Mouse (Mus musculus): Measurements from ENCODE around the gene Sgms1. TPM values are rescaled to one million over a fixed set of nuclear protein-coding genes. Genes with fewer than 3 reads are reported as not detected.

Gene Sgms1
- polyA plus RNA-seq, 1 experiment = 243 TPM

DNA sequence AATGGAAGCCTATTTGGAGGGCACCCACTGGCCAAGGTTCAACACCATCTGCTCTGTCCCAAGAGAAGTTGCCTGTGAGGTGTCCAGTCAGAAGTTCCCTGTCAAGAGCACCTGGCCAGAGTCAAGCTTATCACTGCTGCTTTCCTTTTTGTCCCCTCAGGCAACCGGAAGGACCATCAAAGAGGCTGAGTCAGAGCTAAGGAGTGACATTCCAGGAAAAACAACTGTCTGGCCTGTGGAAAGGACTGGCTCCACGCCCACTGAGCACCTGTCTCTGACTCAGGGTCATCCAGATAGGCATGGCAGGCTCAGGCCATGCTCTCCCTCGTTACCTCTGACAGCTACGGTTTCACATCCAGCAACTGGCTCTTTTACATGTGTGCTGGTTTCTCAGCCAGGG lies 147.4 kb downstream of the Sgms1 start:
- TF ChIP-seq POLR2A (IDR thresholded peaks at IDR 0.05; ENCODE audit: control insufficient read depth, low read depth, low read length) = no peak
- no peak for TF ChIP-seq CTCF (IDR thresholded peaks at IDR 0.05; ENCODE audit: control insufficient read depth, insufficient read depth, insufficient replicate concordance, low read depth, low read length)
- H3K4me3 ChIP-seq (ENCODE audit: control insufficient read depth, low read depth, low read length) = no peak overlapping the region
- H3K27ac ChIP-seq (ENCODE audit: control insufficient read depth, insufficient read depth, low read depth, low read length) = 0 out of 2 replicates have a peak overlapping the region, but pooled peaks have one; percentile 48
- H3K27me3 ChIP-seq (ENCODE audit: control insufficient read depth, insufficient read depth, low read length) = no peaks in the 10 kb centered on the region
- no peaks in the 10 kb centered on the region for H3K4me1 ChIP-seq (ENCODE audit: control insufficient read depth, insufficient read depth, low read length)
- no peaks in the 10 kb centered on the region for H3K36me3 ChIP-seq (ENCODE audit: control insufficient read depth, insufficient read depth, low read length)

DNA sequence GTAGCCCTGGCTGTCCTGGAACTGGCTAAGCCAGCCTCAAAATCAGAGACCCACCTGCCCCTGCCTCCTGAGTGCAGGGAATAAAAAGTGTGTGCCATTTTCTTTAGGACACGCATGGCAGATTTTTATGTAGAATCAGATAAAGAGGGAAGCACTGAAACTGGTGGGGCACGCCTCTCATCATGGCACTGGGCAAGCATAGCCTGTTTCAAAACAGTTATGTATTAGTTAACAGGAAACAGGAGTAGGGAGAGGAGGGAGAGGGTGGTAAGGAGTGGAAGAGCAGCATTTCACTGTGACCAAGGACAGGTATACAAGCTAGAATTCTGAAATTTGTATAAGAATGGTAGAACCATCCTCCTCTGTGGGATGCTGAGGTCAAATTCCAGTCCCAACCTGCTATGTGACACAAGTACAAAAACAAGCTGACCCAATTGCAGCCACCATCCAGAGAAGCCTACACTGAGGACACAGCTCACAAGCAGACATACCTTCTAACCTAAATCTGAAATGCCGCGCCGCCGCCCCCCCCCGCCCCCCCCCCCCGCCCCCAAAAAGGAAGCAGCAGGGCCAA lies 149.0 kb downstream of the Sgms1 start:
- Histone ChIP-seq H3K36me3 (ENCODE audit: control insufficient read depth, insufficient read depth, low read length) (no peaks in the 10 kb centered on the region), H3K4me1 (ENCODE audit: control insufficient read depth, insufficient read depth, low read length) (no peaks in the 10 kb centered on the region), H3K27me3 (ENCODE audit: control insufficient read depth, insufficient read depth, low read length) (no peaks in the 10 kb centered on the region), H3K4me3 (ENCODE audit: control insufficient read depth, low read depth, low read length) (no peak overlapping the region), H3K27ac (ENCODE audit: control insufficient read depth, insufficient read depth, low read depth, low read length) (no peak overlapping the region)
- TF ChIP-seq POLR2A (IDR thresholded peaks at IDR 0.05; ENCODE audit: control insufficient read depth, low read depth, low read length) (no peak), CTCF (IDR thresholded peaks at IDR 0.05; ENCODE audit: control insufficient read depth, insufficient read depth, insufficient replicate concordance, low read depth, low read length) (no peak)

DNA sequence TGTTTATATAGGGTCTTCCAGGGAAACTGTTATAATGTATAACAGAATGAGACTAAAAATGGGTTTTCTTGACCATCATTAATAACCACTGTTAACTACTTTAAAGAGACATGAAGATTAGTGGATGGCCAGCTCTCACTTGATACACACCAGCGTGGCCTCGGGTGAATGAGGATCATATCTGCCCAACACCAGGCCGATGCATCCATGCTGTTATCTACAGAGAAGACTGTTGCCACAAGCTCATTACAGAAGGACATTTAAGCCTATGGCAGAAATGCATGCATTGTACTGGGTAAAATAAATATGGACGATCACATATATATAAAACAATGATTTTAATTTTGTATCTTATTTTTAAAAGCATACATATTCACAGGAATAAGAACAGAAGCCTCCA lies 149.6 kb downstream of the Sgms1 start:
- Histone ChIP-seq H3K36me3 (ENCODE audit: control insufficient read depth, insufficient read depth, low read length) (no peaks in the 10 kb centered on the region), H3K27ac (ENCODE audit: control insufficient read depth, insufficient read depth, low read depth, low read length) (no peak overlapping the region), H3K4me3 (ENCODE audit: control insufficient read depth, low read depth, low read length) (no peak overlapping the region), H3K4me1 (ENCODE audit: control insufficient read depth, insufficient read depth, low read length) (no peaks in the 10 kb centered on the region), H3K27me3 (ENCODE audit: control insufficient read depth, insufficient read depth, low read length) (no peaks in the 10 kb centered on the region)
- no peak for TF ChIP-seq POLR2A (IDR thresholded peaks at IDR 0.05; ENCODE audit: control insufficient read depth, low read depth, low read length)
- TF ChIP-seq CTCF (IDR thresholded peaks at IDR 0.05; ENCODE audit: control insufficient read depth, insufficient read depth, insufficient replicate concordance, low read depth, low read length) = no peak

DNA sequence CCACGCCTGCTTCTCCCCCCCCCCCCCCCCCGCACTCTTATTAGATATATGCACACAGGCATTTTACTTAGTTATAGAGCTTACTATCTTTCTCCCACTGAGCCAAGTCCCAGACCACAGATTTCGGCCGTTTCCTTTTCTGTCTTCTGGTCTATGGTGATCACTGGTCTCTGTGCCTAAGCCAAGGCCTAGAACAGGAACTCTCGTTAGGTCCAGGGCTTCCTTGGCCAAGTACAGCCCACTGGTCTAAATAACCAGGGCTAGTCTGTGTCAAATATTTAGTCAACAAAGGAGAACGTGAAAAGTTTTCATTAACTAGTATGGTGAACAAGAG lies 150.1 kb downstream of the Sgms1 start:
- Histone ChIP-seq H3K27ac (ENCODE audit: control insufficient read depth, insufficient read depth, low read depth, low read length) (no peak overlapping the region), H3K36me3 (ENCODE audit: control insufficient read depth, insufficient read depth, low read length) (no peaks in the 10 kb centered on the region), H3K27me3 (ENCODE audit: control insufficient read depth, insufficient read depth, low read length) (no peaks in the 10 kb centered on the region), H3K4me3 (ENCODE audit: control insufficient read depth, low read depth, low read length) (no peak overlapping the region), H3K4me1 (ENCODE audit: control insufficient read depth, insufficient read depth, low read length) (no peaks in the 10 kb centered on the region)
- TF ChIP-seq POLR2A (IDR thresholded peaks at IDR 0.05; ENCODE audit: control insufficient read depth, low read depth, low read length) (no peak), CTCF (IDR thresholded peaks at IDR 0.05; ENCODE audit: control insufficient read depth, insufficient read depth, insufficient replicate concordance, low read depth, low read length) (no peak)

DNA sequence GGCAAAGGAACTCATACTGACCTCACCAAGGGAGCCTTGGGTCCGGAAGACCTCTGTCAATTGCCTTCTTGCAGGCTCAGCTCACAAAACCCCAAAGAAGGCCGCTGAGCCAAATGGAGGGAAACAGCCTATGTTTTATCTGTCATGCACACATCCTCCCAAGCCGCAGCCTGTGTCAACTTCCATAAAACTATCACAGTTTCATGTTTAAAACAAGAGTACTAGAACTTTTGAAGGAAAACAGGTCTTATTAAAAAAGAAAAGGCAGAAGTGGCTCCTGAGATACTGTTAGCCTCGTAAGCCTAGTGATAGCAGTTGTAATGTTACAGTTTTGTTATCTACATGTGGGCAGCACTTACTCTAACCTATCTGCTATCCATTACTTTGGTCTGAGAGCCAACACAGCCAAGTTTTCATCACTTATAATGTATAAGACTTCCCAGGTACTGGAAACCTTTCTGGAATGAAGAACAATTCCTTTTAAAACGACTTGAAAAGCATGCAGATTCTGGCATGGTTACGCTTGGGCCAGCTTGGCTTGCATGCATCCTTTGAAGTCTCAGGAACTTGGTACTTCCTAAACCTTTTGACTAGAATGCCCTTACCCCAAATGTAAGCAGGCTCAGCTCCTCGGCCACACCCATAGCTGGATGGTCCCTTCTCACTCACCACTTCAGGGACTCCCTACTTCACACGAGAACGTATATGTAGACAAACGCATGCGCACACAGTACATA lies 150.6 kb downstream of the Sgms1 start:
- no peak overlapping the region for H3K27ac ChIP-seq (ENCODE audit: control insufficient read depth, insufficient read depth, low read depth, low read length)
- no peaks in the 10 kb centered on the region for H3K36me3 ChIP-seq (ENCODE audit: control insufficient read depth, insufficient read depth, low read length)
- H3K27me3 ChIP-seq (ENCODE audit: control insufficient read depth, insufficient read depth, low read length) = no peaks in the 10 kb centered on the region
- no peak overlapping the region for H3K4me3 ChIP-seq (ENCODE audit: control insufficient read depth, low read depth, low read length)
- TF ChIP-seq CTCF (IDR thresholded peaks at IDR 0.05; ENCODE audit: control insufficient read depth, insufficient read depth, insufficient replicate concordance, low read depth, low read length) (no peak), POLR2A (IDR thresholded peaks at IDR 0.05; ENCODE audit: control insufficient read depth, low read depth, low read length) (no peak)
- no peaks in the 10 kb centered on the region for H3K4me1 ChIP-seq (ENCODE audit: control insufficient read depth, insufficient read depth, low read length)

DNA sequence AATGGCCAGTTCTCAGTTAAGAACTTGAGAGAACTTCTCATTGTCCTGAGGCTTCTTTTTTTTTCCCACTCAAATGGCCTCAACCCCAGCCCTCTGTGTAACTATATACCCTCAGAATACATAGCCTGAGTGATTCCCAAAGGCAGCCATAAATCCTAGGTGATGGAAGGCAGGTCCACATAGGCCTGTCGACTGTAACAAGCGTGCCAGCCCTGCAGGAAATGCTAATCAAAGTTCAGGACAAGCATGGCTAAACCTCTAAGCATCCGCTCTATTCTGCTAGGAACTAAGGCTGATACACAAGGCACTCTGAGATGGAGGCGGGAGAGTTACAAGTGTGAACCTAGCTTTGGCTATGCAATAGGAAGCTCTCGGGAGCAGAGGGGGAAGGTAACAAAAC lies 151.8 kb downstream of the Sgms1 start:
- no peaks in the 10 kb centered on the region for H3K36me3 ChIP-seq (ENCODE audit: control insufficient read depth, insufficient read depth, low read length)
- no peaks in the 10 kb centered on the region for H3K27me3 ChIP-seq (ENCODE audit: control insufficient read depth, insufficient read depth, low read length)
- no peak overlapping the region for H3K27ac ChIP-seq (ENCODE audit: control insufficient read depth, insufficient read depth, low read depth, low read length)
- TF ChIP-seq CTCF (IDR thresholded peaks at IDR 0.05; ENCODE audit: control insufficient read depth, insufficient read depth, insufficient replicate concordance, low read depth, low read length) (no peak), POLR2A (IDR thresholded peaks at IDR 0.05; ENCODE audit: control insufficient read depth, low read depth, low read length) (no peak)
- H3K4me3 ChIP-seq (ENCODE audit: control insufficient read depth, low read depth, low read length) = no peak overlapping the region
- H3K4me1 ChIP-seq (ENCODE audit: control insufficient read depth, insufficient read depth, low read length) = no peaks in the 10 kb centered on the region

DNA sequence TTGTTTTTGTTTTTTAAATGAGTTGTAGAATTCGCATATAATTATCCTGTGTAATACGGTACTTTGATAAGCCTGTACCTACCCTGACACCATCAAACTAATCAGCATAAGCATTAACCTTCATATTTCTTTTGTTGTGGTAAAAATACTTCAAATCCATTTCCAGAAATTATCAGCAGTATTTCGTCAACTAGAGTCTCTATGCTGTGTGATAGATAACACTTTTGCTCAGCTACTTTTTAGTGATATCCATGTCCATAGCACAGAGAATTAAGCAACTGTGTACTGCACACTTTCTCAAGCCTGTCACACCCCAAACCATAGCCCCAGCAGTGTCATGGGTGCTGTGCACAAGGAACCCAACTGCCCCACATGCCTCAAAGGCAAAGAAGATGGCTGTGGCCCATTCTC lies 152.3 kb downstream of the Sgms1 start:
- H3K36me3 ChIP-seq (ENCODE audit: control insufficient read depth, insufficient read depth, low read length) = no peaks in the 10 kb centered on the region
- no peaks in the 10 kb centered on the region for H3K27me3 ChIP-seq (ENCODE audit: control insufficient read depth, insufficient read depth, low read length)
- no peaks in the 10 kb centered on the region for H3K4me1 ChIP-seq (ENCODE audit: control insufficient read depth, insufficient read depth, low read length)
- no peak overlapping the region for H3K4me3 ChIP-seq (ENCODE audit: control insufficient read depth, low read depth, low read length)
- TF ChIP-seq POLR2A (IDR thresholded peaks at IDR 0.05; ENCODE audit: control insufficient read depth, low read depth, low read length) (no peak), CTCF (IDR thresholded peaks at IDR 0.05; ENCODE audit: control insufficient read depth, insufficient read depth, insufficient replicate concordance, low read depth, low read length) (no peak)
- H3K27ac ChIP-seq (ENCODE audit: control insufficient read depth, insufficient read depth, low read depth, low read length) = no peak overlapping the region

All from testis, adult 2 months (tissue).